Mouse (Mus musculus) ES-Bruce4 (cell line): ENCODE measurements around the gene Hist1h2bj. TPM values are rescaled to one million over a fixed set of nuclear protein-coding genes. Genes with fewer than 3 reads are reported as not detected.
A peak's percentile ranks its signal among the peaks of the same experiment; 100 is the strongest.
"Not testable (repeated sequence)": the region's sequence is repeated elsewhere in the genome, so short reads cannot be mapped to it uniquely, and the experiment has no call there.

Experiments used
- H3K27ac ChIP-seq: 2 replicates; pipeline ENCODE4 v1.5.1; 2012; ENCODE audit warnings: low read length, inconsistent platforms; ENCODE audit not compliant: insufficient read depth
- H3K27me3 ChIP-seq: 2 replicates; pipeline ENCODE4 v1.6.1; 2012; ENCODE audit warnings: mild to moderate bottlenecking, low read length, inconsistent platforms; ENCODE audit not compliant: control insufficient read depth, poor library complexity, insufficient read depth, severe bottlenecking
- H3K36me3 ChIP-seq: 2 replicates; pipeline ENCODE4 v1.6.1; 2012; ENCODE audit warnings: inconsistent platforms, mild to moderate bottlenecking, low read length, moderate library complexity; ENCODE audit not compliant: control insufficient read depth, poor library complexity, insufficient read depth, severe bottlenecking
- H3K4me1 ChIP-seq: one replicate; pipeline ENCODE4 v1.8.1; 2011; ENCODE audit warnings: low read length; ENCODE audit not compliant: control insufficient read depth, insufficient read depth
- H3K4me3 ChIP-seq: 2 replicates; pipeline ENCODE4 v1.5.1; 2011; ENCODE audit warnings: low read depth, mild to moderate bottlenecking, low read length
- H3K9ac ChIP-seq: 2 replicates; pipeline ENCODE4 v1.6.1; 2012; ENCODE audit warnings: low read depth, mild to moderate bottlenecking, inconsistent platforms; ENCODE audit not compliant: poor library complexity, severe bottlenecking
- H3K9me3 ChIP-seq: replicated peaks from 2 replicates; pipeline ENCODE4 v1.6.1; 2012; ENCODE audit warnings: mild to moderate bottlenecking, low read length, inconsistent platforms; ENCODE audit not compliant: control insufficient read depth, poor library complexity, insufficient read depth, severe bottlenecking
- CTCF ChIP-seq: IDR thresholded peaks from one replicate; pipeline ENCODE4 v1.8.1; 2011; ENCODE audit warnings: low read depth, low read length
- EP300 ChIP-seq: IDR thresholded peaks from 2 replicates; pipeline ENCODE4 v1.6.1; 2011; ENCODE audit warnings: low read depth, low read length; ENCODE audit not compliant: insufficient read depth
- POLR2A ChIP-seq: IDR thresholded peaks from one replicate; pipeline ENCODE4 v1.8.1; 2011; ENCODE audit warnings: low read length; ENCODE audit not compliant: insufficient read depth
- polyA plus RNA-seq: library from polyadenylated mRNA; stranded (reverse); fragments of >200 nt; gene quantifications from 2 replicates; pipeline ENCODE4 v1.2.4, GENCODE M21; 2011; ENCODE audit warnings: low read depth; ENCODE audit not compliant: missing spikeins, insufficient read depth, insufficient read length

Hist1h2bj gene
- polyA plus RNA-seq, 1 experiment: 14.6 TPM

GRCm38 (mm10) chr13:22049737-22050440 lies 6.9 kb downstream of the Hist1h2bj start:
- H3K27me3 ChIP-seq: no peaks in the 10 kb centered on the region
- TF ChIP-seq EP300: 0 out of 2 replicates have a peak, but pooled peaks have one; percentile 19
- no peak for TF ChIP-seq POLR2A
- peaks cover 1% of the 10 kb centered on the region for H3K4me1 ChIP-seq
- no peak overlapping the region for H3K9ac ChIP-seq
- no peak overlapping the region for H3K27ac ChIP-seq
- no peak overlapping the region for H3K4me3 ChIP-seq
- H3K36me3 ChIP-seq: no peaks in the 10 kb centered on the region
- H3K9me3 ChIP-seq: no peaks in the 10 kb centered on the region

DNA sequence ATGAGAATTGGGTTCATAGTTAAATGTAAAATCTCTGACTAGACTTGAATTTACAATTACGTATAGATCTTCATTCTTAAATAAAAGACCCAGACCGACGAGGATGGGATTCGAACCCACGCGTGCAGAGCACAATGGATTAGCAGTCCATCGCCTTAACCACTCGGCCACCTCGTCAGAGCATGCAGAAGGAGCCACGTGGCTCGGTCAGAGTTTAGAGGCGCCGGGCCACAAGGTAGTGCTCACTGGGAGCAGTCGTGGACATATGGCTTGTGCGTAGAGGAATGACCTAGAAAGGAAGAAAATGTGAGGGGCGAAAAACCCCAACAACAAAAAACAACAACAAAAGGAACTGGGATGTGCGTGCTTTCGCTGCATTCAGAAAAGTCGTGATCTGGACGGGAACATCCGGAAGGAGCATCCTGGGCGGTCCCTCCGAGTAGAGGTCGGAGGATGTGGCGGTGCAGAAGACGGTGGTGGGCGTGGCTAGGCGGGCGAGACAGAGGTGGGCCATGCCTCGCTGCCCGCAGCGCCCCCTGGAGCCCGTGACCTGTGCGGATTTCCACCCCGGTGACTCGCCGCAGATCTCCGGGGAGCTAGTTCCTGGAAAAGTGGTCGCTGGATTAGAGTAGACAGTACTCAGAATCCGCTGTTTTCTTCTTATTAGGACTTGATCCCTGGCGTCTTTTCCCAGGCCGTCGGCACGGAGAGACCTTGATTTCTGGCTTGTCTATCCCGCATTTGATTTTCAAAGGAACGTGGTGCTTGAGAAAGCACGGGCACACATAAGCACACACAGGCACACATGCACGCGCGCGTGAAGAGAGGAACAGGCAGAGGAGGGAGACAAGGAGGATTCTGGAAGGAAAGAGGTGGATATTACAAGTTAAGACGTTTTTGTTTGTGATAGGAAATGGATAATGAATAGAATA lies 7.8 kb downstream of the Hist1h2bj start:
- Histone ChIP-seq H3K36me3 (no peaks in the 10 kb centered on the region), H3K27ac (peak overlapping the region; percentile 15; the same call in 1 of the 2 replicates)
- no peak for TF ChIP-seq POLR2A
- TF ChIP-seq EP300: no peak
- TF ChIP-seq CTCF: peak; percentile 62

DNA sequence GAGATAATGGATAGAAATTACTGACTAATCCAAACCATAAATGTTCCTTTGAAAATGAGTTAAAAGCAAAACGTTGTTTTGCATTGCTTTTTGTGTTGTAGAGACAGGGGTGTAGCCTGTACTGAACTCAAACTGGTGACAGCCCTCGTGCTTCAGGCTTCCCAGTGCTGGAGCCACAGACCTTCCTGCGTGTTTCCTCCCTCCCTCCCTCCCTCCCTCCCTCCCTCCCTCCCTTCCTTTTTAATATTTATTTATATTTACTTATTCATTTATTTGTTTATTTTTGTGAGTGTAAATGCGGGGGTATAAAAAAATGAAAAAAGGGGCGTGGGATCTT lies 8.5 kb downstream of the Hist1h2bj start:
- Histone ChIP-seq H3K27ac (no peak overlapping the region), H3K4me3 (peak overlapping the region; percentile 93), H3K36me3 (no peaks in the 10 kb centered on the region), H3K9me3 (no peaks in the 10 kb centered on the region), H3K4me1 (peaks cover 1% of the 10 kb centered on the region), H3K27me3 (no peaks in the 10 kb centered on the region), H3K9ac (peak overlapping the region; percentile 54)
- TF ChIP-seq CTCF (no peak), POLR2A (no peak), EP300 (no peak)

More for the DNA sequence above, 7.8 kb downstream of the Hist1h2bj start:
- Histone ChIP-seq H3K9me3 (no peaks in the 10 kb centered on the region), H3K9ac (peak overlapping the region; percentile 54), H3K4me3 (peak overlapping the region; percentile 93), H3K27me3 (no peaks in the 10 kb centered on the region), H3K4me1 (peaks cover 1% of the 10 kb centered on the region)

DNA sequence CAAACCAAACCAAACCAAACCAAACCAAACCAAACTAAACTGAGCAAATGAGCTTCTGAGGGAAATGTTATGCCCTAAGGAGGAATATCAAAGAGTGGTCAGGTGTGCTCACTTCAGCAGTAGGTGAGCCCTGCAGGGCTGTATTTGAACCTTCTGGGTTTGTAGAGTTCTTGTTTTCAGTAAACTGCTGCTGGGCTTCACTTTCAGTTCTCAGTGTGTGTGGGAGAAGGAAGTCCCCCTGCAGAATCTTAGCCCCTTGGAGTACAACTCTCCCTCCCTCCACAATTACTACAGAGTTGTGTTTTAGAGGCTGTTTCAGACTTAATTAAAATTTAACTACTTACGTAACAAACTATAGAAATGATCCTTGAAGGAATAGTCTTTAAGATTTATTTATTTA lies 10.7 kb downstream of the Hist1h2bj start:
- H3K27me3 ChIP-seq: no peaks in the 10 kb centered on the region
- H3K9ac ChIP-seq: no peak overlapping the region
- TF ChIP-seq POLR2A: no peak
- no peak for TF ChIP-seq EP300
- TF ChIP-seq CTCF: no peak
- H3K4me1 ChIP-seq: no peaks in the 10 kb centered on the region
- no peaks in the 10 kb centered on the region for H3K36me3 ChIP-seq
- H3K27ac ChIP-seq: no peak overlapping the region
- H3K4me3 ChIP-seq: no peak overlapping the region
- 0 out of 2 replicates have a peak, but pooled peaks cover 2% of the 10 kb centered on the region for H3K9me3 ChIP-seq

- H3K4me3 ChIP-seq: no peak overlapping the region
- no peak overlapping the region for H3K27ac ChIP-seq
- no peaks in the 10 kb centered on the region for H3K36me3 ChIP-seq
- no peaks in the 10 kb centered on the region for H3K4me1 ChIP-seq
- H3K27me3 ChIP-seq: no peaks in the 10 kb centered on the region
- H3K9me3 ChIP-seq: 0 out of 2 replicates have a peak, but pooled peaks cover 2% of the 10 kb centered on the region
- no peak overlapping the region for H3K9ac ChIP-seq
- TF ChIP-seq POLR2A: no peak
- no peak for TF ChIP-seq CTCF
- TF ChIP-seq EP300: no peak
These were observed 18.4 kb downstream of the Hist1h2bj start for GRCm38 (mm10) chr13:22061422-22061821.

- Histone ChIP-seq H3K27me3 (no peaks in the 10 kb centered on the region), H3K9ac (no peak overlapping the region), H3K36me3 (no peaks in the 10 kb centered on the region), H3K27ac (no peak overlapping the region), H3K4me1 (no peaks in the 10 kb centered on the region), H3K9me3 (no peaks in the 10 kb centered on the region), H3K4me3 (no peak overlapping the region)
- no peak for TF ChIP-seq CTCF
- no peak for TF ChIP-seq POLR2A
- no peak for TF ChIP-seq EP300
These were observed 20.5 kb downstream of the Hist1h2bj start for GRCm38 (mm10) chr13:22063468-22063867.

DNA sequence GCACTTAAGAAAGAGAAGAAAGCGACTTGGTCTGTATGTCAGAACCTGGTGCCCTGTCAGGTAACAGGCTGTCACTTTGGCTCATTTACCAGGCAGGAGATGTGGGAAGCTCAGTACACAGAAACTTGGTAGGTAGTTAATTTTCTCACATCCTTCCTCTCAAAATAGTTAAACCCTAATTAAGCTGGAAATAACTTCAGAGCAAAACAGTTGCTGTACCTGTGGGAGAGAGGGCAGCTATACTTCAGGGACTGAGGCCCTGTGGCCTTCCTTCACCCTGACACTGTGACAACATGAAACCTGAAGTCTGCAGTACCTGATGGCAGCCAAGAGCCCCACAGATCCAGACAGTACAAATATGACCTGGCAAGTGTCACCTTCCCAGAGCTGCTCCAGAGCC lies 41.1 kb downstream of the Hist1h2bj start, which contains the start of gene Vmn1r188:
Vmn1r188 (plus strand) TSS at position 301 of the 400 bp plus-strand sequence.
- not testable (repeated sequence) for H3K4me1 ChIP-seq, H3K27me3 ChIP-seq, H3K36me3 ChIP-seq, H3K27ac ChIP-seq, H3K9ac ChIP-seq, H3K9me3 ChIP-seq, H3K4me3 ChIP-seq
